ENCODE assay signal across 22 mouse cellular contexts in the genomic region with DNA sequence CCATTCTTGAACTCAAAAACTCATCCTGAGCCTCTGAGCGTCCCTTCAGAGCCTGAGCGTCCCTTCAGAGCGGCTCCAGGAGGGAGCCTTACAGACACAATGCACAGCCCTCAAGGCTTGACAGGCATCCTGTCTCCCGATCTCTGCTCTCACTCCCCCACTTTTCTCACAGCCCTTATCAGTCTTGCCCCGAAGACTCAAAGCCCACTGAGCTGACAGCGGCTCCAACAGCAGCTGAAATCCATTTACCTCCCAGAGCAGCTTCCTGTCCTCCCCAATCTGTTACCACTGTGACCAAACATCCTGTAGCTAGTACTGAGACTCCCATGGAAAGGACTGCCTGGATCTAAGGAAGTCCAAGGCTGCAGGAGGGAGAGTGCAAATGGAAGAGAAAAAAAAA.
DNase-seq lines count a peak whose midpoint lies in the region; ATAC-seq lines count a peak whose summit lies in the region.
"Had no signal": no experiment of that assay in that cellular context is flagged by ENCODE, and none has a peak within 500 bp of the region (broad histone marks: within the 10 kb centered on the region; RNA-seq: fewer than 3 reads in every experiment).

No protein-coding gene starts in this region.

- 0 out of 2 replicates have a peak overlapping the region, but pooled peaks have one; percentile 8 for H3K9ac ChIP-seq in embryonic facial prominence, embryonic 13.5 days
- no peak overlapping the region for H3K9ac ChIP-seq in kidney, embryonic 16.5 days (replicated peaks; ENCODE audit: low read length)
- H3K9ac ChIP-seq in lung, embryonic 15.5 days: no peak overlapping the region
- H3K9ac ChIP-seq in heart, embryonic 15.5 days: no peak overlapping the region
- H3K9ac ChIP-seq: forebrain, embryonic 12.5 days; hindbrain, embryonic 15.5 days; intestine, embryonic 15.5 days; limb, embryonic 13.5 days; liver, embryonic 15.5 days; midbrain, embryonic 12.5 days; neural tube, embryonic 12.5 days had no signal

- H3K27me3 ChIP-seq in embryonic facial prominence, embryonic 13.5 days: no peaks in the 10 kb centered on the region
- no peaks in the 10 kb centered on the region for H3K27me3 ChIP-seq in embryonic facial prominence, embryonic 10.5 days (replicated peaks; ENCODE audit: low read depth, poor library complexity, severe bottlenecking)
- H3K27me3 ChIP-seq in kidney, embryonic 16.5 days (ENCODE audit: insufficient read depth, low read length): no peaks in the 10 kb centered on the region
- H3K27me3 ChIP-seq in lung, embryonic 15.5 days: no peaks in the 10 kb centered on the region
- H3K27me3 ChIP-seq in heart, embryonic 15.5 days: no peaks in the 10 kb centered on the region
- H3K27me3 ChIP-seq: forebrain, embryonic 12.5 days; hindbrain, embryonic 15.5 days; intestine, embryonic 15.5 days; limb, embryonic 13.5 days; liver, embryonic 15.5 days; midbrain, embryonic 12.5 days; neural tube, embryonic 12.5 days had no signal

- H3K4me1 ChIP-seq in embryonic facial prominence, embryonic 13.5 days: no peaks in the 10 kb centered on the region
- H3K4me1 ChIP-seq in embryonic facial prominence, embryonic 10.5 days: peaks cover 14% of the 10 kb centered on the region
- H3K4me1 ChIP-seq in kidney, embryonic 16.5 days (ENCODE audit: insufficient read depth, low read length): no peaks in the 10 kb centered on the region
- H3K4me1 ChIP-seq in lung, embryonic 15.5 days: 0 out of 2 replicates have a peak, but pooled peaks cover 2% of the 10 kb centered on the region
- peaks cover 5% of the 10 kb centered on the region; the same call in 1 of the 2 replicates for H3K4me1 ChIP-seq in heart, embryonic 15.5 days (replicated peaks)
- H3K4me1 ChIP-seq: forebrain, embryonic 12.5 days; hindbrain, embryonic 15.5 days; intestine, embryonic 15.5 days; liver, embryonic 15.5 days; midbrain, embryonic 12.5 days; neural tube, embryonic 12.5 days had no signal

- H3K4me2 ChIP-seq in embryonic facial prominence, embryonic 13.5 days: no peak overlapping the region
- no peak overlapping the region for H3K4me2 ChIP-seq in kidney, embryonic 16.5 days (replicated peaks; ENCODE audit: low read depth, low read length)
- no peak overlapping the region for H3K4me2 ChIP-seq in lung, embryonic 15.5 days
- H3K4me2 ChIP-seq in heart, embryonic 15.5 days: no peak overlapping the region
- H3K4me2 ChIP-seq: forebrain, embryonic 12.5 days; hindbrain, embryonic 15.5 days; intestine, embryonic 15.5 days; limb, embryonic 13.5 days; liver, embryonic 15.5 days; midbrain, embryonic 12.5 days; neural tube, embryonic 12.5 days had no signal

- peaks cover 8% of the 10 kb centered on the region for H3K9me3 ChIP-seq in embryonic facial prominence, embryonic 13.5 days
- H3K9me3 ChIP-seq in embryonic facial prominence, embryonic 10.5 days: no peaks in the 10 kb centered on the region; the same call in 1 of the 2 replicates
- H3K9me3 ChIP-seq in kidney, embryonic 16.5 days (ENCODE audit: low read length): no peaks in the 10 kb centered on the region
- no peaks in the 10 kb centered on the region for H3K9me3 ChIP-seq in lung, embryonic 15.5 days
- no peaks in the 10 kb centered on the region for H3K9me3 ChIP-seq in heart, embryonic 15.5 days (replicated peaks)
- H3K9me3 ChIP-seq: forebrain, embryonic 12.5 days; G1E; hindbrain, embryonic 15.5 days; intestine, embryonic 15.5 days; liver, embryonic 15.5 days; midbrain, embryonic 12.5 days; neural tube, embryonic 12.5 days had no signal

- H3K4me3 ChIP-seq in embryonic facial prominence, embryonic 13.5 days: no peak overlapping the region
- H3K4me3 ChIP-seq in embryonic facial prominence, embryonic 10.5 days: no peak overlapping the region
- H3K4me3 ChIP-seq in kidney, embryonic 16.5 days (ENCODE audit: low read length): no peak overlapping the region
- no peak overlapping the region for H3K4me3 ChIP-seq in lung, embryonic 15.5 days
- no peak overlapping the region for H3K4me3 ChIP-seq in heart, embryonic 15.5 days
- H3K4me3 ChIP-seq: forebrain, embryonic 12.5 days; hindbrain, embryonic 15.5 days; intestine, embryonic 15.5 days; limb, embryonic 13.5 days; liver, embryonic 15.5 days; midbrain, embryonic 12.5 days; neural tube, embryonic 12.5 days had no signal

- no peak overlapping the region for H3K27ac ChIP-seq in embryonic facial prominence, embryonic 13.5 days
- no peak overlapping the region for H3K27ac ChIP-seq in embryonic facial prominence, embryonic 10.5 days (replicated peaks)
- no peak overlapping the region for H3K27ac ChIP-seq in kidney, embryonic 16.5 days (ENCODE audit: low read length)
- peak overlapping the region; percentile 22; the same call in 1 of the 2 replicates for H3K27ac ChIP-seq in lung, embryonic 15.5 days
- peak overlapping the region; percentile 36 for H3K27ac ChIP-seq in heart, embryonic 15.5 days
- H3K27ac ChIP-seq: forebrain, embryonic 12.5 days; hindbrain, embryonic 15.5 days; intestine, embryonic 15.5 days; limb, embryonic 13.5 days; liver, embryonic 15.5 days; midbrain, embryonic 12.5 days; neural tube, embryonic 12.5 days had no signal

- DNase-seq in embryonic facial prominence, embryonic 10.5 days (ENCODE audit: low spot score): no peak
- DNase-seq in kidney, postnatal 36 days: no peak
- no peak for DNase-seq in lung, postnatal 36 days
- DNase-seq in adrenal gland, postnatal 4 days (ENCODE audit: low spot score in 2 of 2): no peak
- DNase-seq: adrenal gland, postnatal 10 days; cerebellum, adult 11 months; cerebellum, postnatal 10 days; gastrocnemius, postnatal 10 days; thymus, postnatal 25 days had no signal

- ATAC-seq in embryonic facial prominence, embryonic 13.5 days (ENCODE audit: insufficient number of reproducible peaks, insufficient read depth, low FRiP score, low TSS enrichment, low read depth): no peak
- peak; percentile 63; the same call in 1 of the 2 replicates for ATAC-seq in kidney, embryonic 16.5 days (ENCODE audit: low FRiP score, low TSS enrichment)
- peak; percentile 27; the same call in 1 of the 2 replicates for ATAC-seq in lung, embryonic 15.5 days (ENCODE audit: borderline replicate concordance, extremely low read depth, low FRiP score, low TSS enrichment)
- ATAC-seq in heart, embryonic 15.5 days (replicated peaks; ENCODE audit: insufficient number of reproducible peaks, insufficient read depth, low FRiP score, low read depth): peak; percentile 81
- ATAC-seq: activated CD4-positive, CD25-positive, alpha-beta regulatory T cell, adult 4 months; intestine, embryonic 15.5 days had no signal

- no peaks in the 10 kb centered on the region for H3K36me3 ChIP-seq in embryonic facial prominence, embryonic 13.5 days
- H3K36me3 ChIP-seq in embryonic facial prominence, embryonic 10.5 days (replicated peaks): no peaks in the 10 kb centered on the region
- H3K36me3 ChIP-seq in kidney, embryonic 16.5 days (ENCODE audit: insufficient read depth, low read length): no peaks in the 10 kb centered on the region
- no peaks in the 10 kb centered on the region for H3K36me3 ChIP-seq in lung, embryonic 15.5 days
- no peaks in the 10 kb centered on the region for H3K36me3 ChIP-seq in heart, embryonic 15.5 days
- H3K36me3 ChIP-seq: forebrain, embryonic 12.5 days; G1E; hindbrain, embryonic 15.5 days; intestine, embryonic 15.5 days; limb, embryonic 13.5 days; liver, embryonic 15.5 days; midbrain, embryonic 12.5 days; neural tube, embryonic 12.5 days had no signal

- WGBS in embryonic facial prominence, embryonic 13.5 days: 29% methylated on average over 6 of the region's 6 CpGs
- 40% methylated on average over 6 of the region's 6 CpGs for WGBS in embryonic facial prominence, embryonic 10.5 days
- WGBS in kidney, embryonic 16.5 days: 34% methylated on average over 6 of the region's 6 CpGs
- WGBS in lung, embryonic 15.5 days: 5% methylated on average over 6 of the region's 6 CpGs
- 12% methylated on average over 6 of the region's 6 CpGs for WGBS in heart, embryonic 15.5 days

Comparison
In these comparisons a context has a peak if more than half of its experiments do, and no peak if none do; other contexts are left out.
1. H3K27ac ChIP-seq: peak in lung, embryonic 15.5 days (single experiment) and heart, embryonic 15.5 days (single experiment); none in embryonic facial prominence, embryonic 13.5 days (single experiment), embryonic facial prominence, embryonic 10.5 days (single experiment) and kidney, embryonic 16.5 days (single experiment).